Mouse (Mus musculus) G1E (cell line): ENCODE measurements around the gene Zfp866. TPM values are rescaled to one million over a fixed set of nuclear protein-coding genes. Genes with fewer than 3 reads are reported as not detected.

Experiments
- ATAC-seq: 2 replicates; pipeline ENCODE4 v1.8.0; 2016; ENCODE audit warnings: mild to moderate bottlenecking; ENCODE audit not compliant: insufficient number of reproducible peaks, poor library complexity, low FRiP score, severe bottlenecking; ENCODE audit errors: extremely low read depth
- DNase-seq: peaks from one replicate; pipeline ENCODE4 v3.0.0; 2012; ENCODE audit warnings: low spot score
- H3K27me3 ChIP-seq: 2 replicates; pipeline ENCODE4 v1.6.1; 2012; ENCODE audit warnings: mild to moderate bottlenecking, low read length, inconsistent platforms; ENCODE audit not compliant: insufficient read depth
- H3K36me3 ChIP-seq: replicated peaks from 2 replicates; pipeline ENCODE3; 2012; ENCODE audit warnings: mild to moderate bottlenecking, inconsistent platforms
- H3K4me1 ChIP-seq: 2 replicates; pipeline ENCODE4 v1.6.1; 2012; ENCODE audit warnings: low read depth, low read length, inconsistent platforms, mixed read lengths; ENCODE audit not compliant: insufficient read depth
- H3K4me3 ChIP-seq: 2 replicates; pipeline ENCODE4 v1.5.1; 2012; ENCODE audit warnings: low read depth, mild to moderate bottlenecking, inconsistent platforms, low read length, moderate library complexity, mixed read lengths
- H3K9me3 ChIP-seq: replicated peaks from 2 replicates; pipeline ENCODE4 v1.6.1; 2012; ENCODE audit warnings: inconsistent platforms
- CTCF ChIP-seq: IDR thresholded peaks from 2 replicates; pipeline ENCODE4 v1.5.1; 2012; ENCODE audit warnings: low read depth, low read length, inconsistent platforms, mixed read lengths
- GATA1 ChIP-seq: IDR thresholded peaks from 2 replicates; pipeline ENCODE4 v1.6.1; 2012; ENCODE audit warnings: borderline replicate concordance, low read length, inconsistent platforms, mixed read lengths
- GATA2 ChIP-seq: IDR thresholded peaks from 2 replicates; pipeline ENCODE4 v1.6.1; 2012; ENCODE audit warnings: low read depth, low read length, inconsistent platforms, borderline replicate concordance
- POLR2AphosphoS5 ChIP-seq: IDR thresholded peaks from 2 replicates; pipeline ENCODE4 v1.6.1; 2012; ENCODE audit warnings: low read depth, low read length, inconsistent platforms; ENCODE audit not compliant: insufficient replicate concordance
- TAL1 ChIP-seq: conservative IDR thresholded peaks from 2 replicates; pipeline ENCODE4 v1.6.1; 2012; ENCODE audit warnings: low read depth, low read length, inconsistent platforms, mixed read lengths
- polyA plus RNA-seq: library from polyadenylated mRNA; stranded (reverse); fragments of >175 nt; gene quantifications from 2 replicates; pipeline ENCODE4 v1.2.3, GENCODE M21; 2012
- total RNA-seq, 2 experiments: library from RNA; stranded (forward) in 1 of 2; stranded (reverse) in 1 of 2; fragments of 200-1000 nt in 1 of 2; fragments of >200 nt in 1 of 2; fragmentation: Nextera tagmentation in 1 of 2; gene quantifications; 2 replicates each; pipeline ENCODE4 v1.2.3; 2014 to 2017

Zfp866 gene
- total and polyA plus RNA-seq, 3 experiments = 1.9 to 36.6 (median 35.4) TPM

GRCm38 (mm10) chr8:69775149-69775534 lies 15.8 kb downstream of the Zfp866 start:
- Histone ChIP-seq H3K4me3 (peak overlapping the region; percentile 97; the same call in 1 of the 2 replicates), H3K4me1 (peaks cover 34% of the 10 kb centered on the region), H3K36me3 (peaks cover 34% of the 10 kb centered on the region), H3K27me3 (no peaks in the 10 kb centered on the region), H3K9me3 (0 out of 2 replicates have a peak, but pooled peaks cover 2% of the 10 kb centered on the region)
- TF ChIP-seq CTCF (no peak), TAL1 (no peak), POLR2AphosphoS5 (no peak), GATA1 (no peak), GATA2 (no peak)
- ATAC-seq = no peak
- DNase-seq = no peak

GRCm38 (mm10) chr8:69774503-69775148 lies 16.4 kb downstream of the Zfp866 start, which contains the start of gene Gm20422:
Gene Gm20422 (minus strand): TSS chr8:69774886.
- Histone ChIP-seq H3K4me3 (peak within 1 kb of the TSS; percentile 97), H3K36me3 (peaks cover 39% of the 10 kb centered on the region), H3K27me3 (no peaks in the 10 kb centered on the region), H3K9me3 (peaks cover 3% of the 10 kb centered on the region; the same call in 1 of the 2 replicates), H3K4me1 (peaks cover 34% of the 10 kb centered on the region)
- peak; percentile 99 for ATAC-seq
- TF ChIP-seq POLR2AphosphoS5 (no peak), TAL1 (no peak), GATA2 (no peak), CTCF (no peak), GATA1 (no peak)
- DNase-seq = peak; percentile 93

- H3K4me3 ChIP-seq = no peak overlapping the region
- H3K27me3 ChIP-seq = no peaks in the 10 kb centered on the region
- peaks cover 20% of the 10 kb centered on the region for H3K9me3 ChIP-seq
- peaks cover 28% of the 10 kb centered on the region for H3K4me1 ChIP-seq
- DNase-seq = no peak
- ATAC-seq = no peak
- TF ChIP-seq CTCF = no peak
- no peak for TF ChIP-seq TAL1
- TF ChIP-seq POLR2AphosphoS5 = no peak
- TF ChIP-seq GATA2 = no peak
- no peak for TF ChIP-seq GATA1
- H3K36me3 ChIP-seq = peaks cover 63% of the 10 kb centered on the region
Measured at GRCm38 (mm10) chr8:69772106-69772505, 18.9 kb downstream of the Zfp866 start.

- Histone ChIP-seq H3K36me3 (peaks cover 70% of the 10 kb centered on the region), H3K4me1 (peaks cover 25% of the 10 kb centered on the region), H3K4me3 (no peak overlapping the region), H3K27me3 (no peaks in the 10 kb centered on the region), H3K9me3 (peaks cover 26% of the 10 kb centered on the region)
- ATAC-seq (no peak), DNase-seq (no peak)
- TF ChIP-seq TAL1 (no peak), POLR2AphosphoS5 (no peak), GATA2 (no peak), GATA1 (no peak), CTCF (no peak)
Measured at GRCm38 (mm10) chr8:69771221-69771620, 19.8 kb downstream of the Zfp866 start.

- no peak overlapping the region for H3K4me3 ChIP-seq
- DNase-seq (no peak), ATAC-seq (no peak)
- H3K27me3 ChIP-seq = no peaks in the 10 kb centered on the region
- peaks cover 81% of the 10 kb centered on the region for H3K36me3 ChIP-seq
- TF ChIP-seq POLR2AphosphoS5 (no peak), GATA1 (no peak), GATA2 (no peak)
- H3K4me1 ChIP-seq = no peaks in the 10 kb centered on the region; the same call in 1 of the 2 replicates
- H3K9me3 ChIP-seq = peaks cover 22% of the 10 kb centered on the region
Measured at GRCm38 (mm10) chr8:69761814-69762445, 29.0 kb downstream of the Zfp866 start.

- H3K36me3 ChIP-seq = peaks cover 58% of the 10 kb centered on the region
- DNase-seq (no peak), ATAC-seq (no peak)
- no peak overlapping the region for H3K4me3 ChIP-seq
- H3K4me1 ChIP-seq = no peaks in the 10 kb centered on the region; the same call in 1 of the 2 replicates
- H3K9me3 ChIP-seq = no peaks in the 10 kb centered on the region
- TF ChIP-seq TAL1 (no peak), CTCF (no peak), GATA1 (no peak), GATA2 (no peak), POLR2AphosphoS5 (no peak)
- H3K27me3 ChIP-seq = no peaks in the 10 kb centered on the region
Measured at GRCm38 (mm10) chr8:69758316-69758715, 32.7 kb downstream of the Zfp866 start.
